Mouse (Mus musculus) ZHBTc4 (cell line): Measurements from ENCODE around the gene Btbd35f24.
"Not testable (repeated sequence)": the region's sequence is repeated elsewhere in the genome, so short reads cannot be mapped to it uniquely, and the experiment has no call there.

Experiments
- DNase-seq: peaks from one replicate; pipeline ENCODE4 v3.0.0-alpha.2; 2011; ENCODE audit warnings: low read depth, low spot score

Gene Btbd35f24

DNA sequence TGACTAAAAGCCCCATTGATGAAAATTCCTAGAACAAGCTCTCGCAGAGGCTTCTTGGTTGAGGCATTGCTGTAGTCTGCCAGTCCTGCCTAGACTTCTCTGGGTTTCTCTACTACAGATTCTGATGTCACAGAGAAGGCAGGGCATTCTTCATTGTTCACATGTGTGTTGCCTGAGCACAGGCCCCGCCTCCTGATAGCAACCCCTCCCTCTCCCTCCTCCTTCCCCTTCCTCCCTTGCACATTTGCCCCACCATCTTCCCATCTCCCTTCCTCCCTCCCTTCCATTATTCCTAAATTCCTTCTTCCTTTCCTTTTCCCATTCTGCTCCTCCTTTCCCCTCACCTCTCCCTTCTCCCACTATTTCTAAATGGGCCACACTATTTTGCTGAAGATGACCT, at the start of gene Btbd35f24:
Gene Btbd35f24 (minus strand): TSS at position 101 of the 400 bp plus-strand sequence.
- DNase-seq: not testable (repeated sequence)
